10 mouse cellular contexts compared by ENCODE assay signal in the genomic region with DNA sequence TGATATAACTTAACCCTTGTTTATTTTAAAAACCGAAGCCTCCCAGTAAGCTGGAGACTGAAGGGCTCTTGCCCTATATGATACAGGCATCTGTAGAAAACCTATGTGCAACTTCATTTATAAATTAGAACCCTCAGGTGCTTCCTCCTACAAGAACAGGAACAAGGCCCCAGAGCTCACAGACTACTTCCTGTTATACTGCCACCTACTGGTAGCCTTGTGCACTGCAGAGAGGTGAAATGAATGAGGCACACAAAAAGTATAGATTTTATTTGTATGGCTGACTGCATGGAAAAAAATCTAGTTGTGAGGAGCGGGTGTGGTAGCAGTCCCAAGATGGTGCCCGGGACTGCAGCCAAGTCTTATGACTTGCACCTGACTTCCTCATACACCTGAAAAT.
DNase-seq lines count a peak whose midpoint lies in the region; ATAC-seq and TF ChIP-seq lines count a peak whose summit lies in the region.
"Had no signal": no experiment of that assay in that cellular context is flagged by ENCODE, and none has a peak within 500 bp of the region (broad histone marks: within the 10 kb centered on the region; RNA-seq: fewer than 3 reads in every experiment).

No protein-coding gene starts in this region.

- peak; percentile 60 for TF ChIP-seq CTCF in midbrain, postnatal 0 days (IDR thresholded peaks at IDR 0.05)
- peak; percentile 77 for TF ChIP-seq CTCF in liver, embryonic 14.5 days (IDR thresholded peaks at IDR 0.05; ENCODE audit: low read depth)

- 95% methylated on average over 3 of the region's 3 CpGs for WGBS in midbrain, postnatal 0 days
- WGBS in midbrain, embryonic 13.5 days: 96% methylated on average over 3 of the region's 3 CpGs
- 74% methylated on average over 3 of the region's 3 CpGs for WGBS in liver, embryonic 14.5 days (ENCODE audit: insufficient replicate concordance)

- H3K4me1 ChIP-seq in midbrain, postnatal 0 days (ENCODE audit: insufficient read depth, low read length): no peaks in the 10 kb centered on the region
- no peaks in the 10 kb centered on the region for H3K4me1 ChIP-seq in midbrain, embryonic 13.5 days (replicated peaks)
- H3K4me1 ChIP-seq in liver, embryonic 14.5 days (replicated peaks; ENCODE audit: control insufficient read depth in 2 of 2, insufficient read depth in 2 of 2, low read length in 1 of 2): no peaks in the 10 kb centered on the region
- H3K4me1 ChIP-seq: limb, embryonic 15.5 days had no signal

- H3K9ac ChIP-seq in midbrain, postnatal 0 days (replicated peaks; ENCODE audit: low read length, poor library complexity, severe bottlenecking): no peak overlapping the region
- no peak overlapping the region for H3K9ac ChIP-seq in midbrain, embryonic 13.5 days (replicated peaks)
- no peak overlapping the region for H3K9ac ChIP-seq in liver, embryonic 14.5 days (replicated peaks)
- H3K9ac ChIP-seq: limb, embryonic 15.5 days had no signal

- no peak overlapping the region for H3K27ac ChIP-seq in midbrain, postnatal 0 days (ENCODE audit: low read depth, low read length)
- H3K27ac ChIP-seq in midbrain, embryonic 13.5 days: no peak overlapping the region
- H3K27ac ChIP-seq in liver, embryonic 14.5 days: no peak overlapping the region
- H3K27ac ChIP-seq: limb, embryonic 15.5 days had no signal

- no peaks in the 10 kb centered on the region for H3K9me3 ChIP-seq in midbrain, postnatal 0 days (ENCODE audit: low read length)
- H3K9me3 ChIP-seq in midbrain, embryonic 13.5 days: no peaks in the 10 kb centered on the region
- no peaks in the 10 kb centered on the region for H3K9me3 ChIP-seq in liver, embryonic 14.5 days (ENCODE audit: control insufficient read depth, low read length)
- H3K9me3 ChIP-seq: limb, embryonic 15.5 days had no signal

- H3K4me2 ChIP-seq in midbrain, postnatal 0 days (ENCODE audit: low read depth, low read length, poor library complexity, severe bottlenecking): no peak overlapping the region
- H3K4me2 ChIP-seq in midbrain, embryonic 13.5 days (replicated peaks): no peak overlapping the region
- H3K4me2 ChIP-seq in liver, embryonic 14.5 days (ENCODE audit: low read depth): no peak overlapping the region
- H3K4me2 ChIP-seq: limb, embryonic 15.5 days had no signal

- no peak for TF ChIP-seq EP300 in liver, embryonic 14.5 days (IDR thresholded peaks at IDR 0.05; ENCODE audit: low read depth)

- peak; percentile 4 to 5 for DNase-seq in cerebellum, postnatal 10 days
- no peak for DNase-seq in cerebellum, adult 11-12 months
- DNase-seq in midbrain, postnatal 0 days (ENCODE audit: low spot score): no peak
- no peak for DNase-seq in liver, embryonic 14.5 days (ENCODE audit: low read depth in 3 of 3, low spot score in 3 of 3)
- peak; percentile 75 for DNase-seq in thymus, postnatal 4 days
- DNase-seq in frontal cortex, adult 2 months (ENCODE audit: extremely low spot score in 1 of 2, low spot score in 1 of 2): no peak
- DNase-seq: right cerebral cortex, adult 18-20 months had no signal

- H3K27me3 ChIP-seq in midbrain, postnatal 0 days (ENCODE audit: insufficient read depth, low read length): no peaks in the 10 kb centered on the region
- H3K27me3 ChIP-seq in midbrain, embryonic 13.5 days: no peaks in the 10 kb centered on the region
- H3K27me3 ChIP-seq in liver, embryonic 14.5 days (ENCODE audit: control insufficient read depth, insufficient read depth, low read length): no peaks in the 10 kb centered on the region
- H3K27me3 ChIP-seq: limb, embryonic 15.5 days had no signal

- no peak overlapping the region for H3K4me3 ChIP-seq in midbrain, postnatal 0 days (ENCODE audit: low read depth, low read length)
- no peak overlapping the region for H3K4me3 ChIP-seq in midbrain, embryonic 13.5 days (replicated peaks)
- H3K4me3 ChIP-seq in liver, embryonic 14.5 days (ENCODE audit: insufficient read depth in 1 of 2, low read depth in 2 of 2, low read length in 2 of 2): no peak overlapping the region
- H3K4me3 ChIP-seq: limb, embryonic 15.5 days had no signal

- no peaks in the 10 kb centered on the region for H3K36me3 ChIP-seq in midbrain, postnatal 0 days (ENCODE audit: insufficient read depth, low read length)
- no peaks in the 10 kb centered on the region for H3K36me3 ChIP-seq in midbrain, embryonic 13.5 days
- no peaks in the 10 kb centered on the region for H3K36me3 ChIP-seq in liver, embryonic 14.5 days (replicated peaks; ENCODE audit: control insufficient read depth, insufficient read depth, low read depth)
- H3K36me3 ChIP-seq: limb, embryonic 15.5 days had no signal

- ATAC-seq in midbrain, postnatal 0 days (ENCODE audit: low FRiP score): no peak
- ATAC-seq in midbrain, embryonic 13.5 days: no peak
- no peak for ATAC-seq in liver, embryonic 14.5 days (ENCODE audit: insufficient read depth)
- ATAC-seq in frontal cortex, adult (ENCODE audit: low TSS enrichment): no peak

Comparison
In these comparisons a context has a peak if more than half of its experiments do, and no peak if none do; other contexts are left out.
1. DNase-seq: peak in cerebellum, postnatal 10 days (2 of 2) and thymus, postnatal 4 days (single experiment); none in cerebellum, adult 11-12 months (single experiment), midbrain, postnatal 0 days (single experiment), liver, embryonic 14.5 days (0 of 3) and frontal cortex, adult 2 months (0 of 2).